Mouse (Mus musculus) embryonic facial prominence, embryonic 11.5 days (tissue): ENCODE results near the gene Spock1. TPM values are rescaled to one million over a fixed set of nuclear protein-coding genes. Genes with fewer than 3 reads are reported as not detected.

Source experiments
- ATAC-seq: fragments of 200-750 bp; cut with Nextera tagmentation; replicated peaks from 2 replicates; pipeline ENCODE4 v1.8.0; 2017; ENCODE audit warnings: low read depth; ENCODE audit not compliant: insufficient number of reproducible peaks, low FRiP score, low TSS enrichment
- DNase-seq: peaks from one replicate; pipeline ENCODE4 v3.0.0-alpha.2; 2015; ENCODE audit warnings: low spot score
- H3K27ac ChIP-seq: fragments of 300-500 bp; sonication (generic); replicated peaks from 2 replicates; pipeline ENCODE4 v1.5.1; 2014; ENCODE audit warnings: mild to moderate bottlenecking, low read depth, low read length, control low read depth
- H3K27me3 ChIP-seq: fragments of 300-500 bp; sonication (generic); 2 replicates; pipeline ENCODE4 v1.6.1; 2014; ENCODE audit warnings: mild to moderate bottlenecking, low read length, moderate library complexity, mixed read lengths; ENCODE audit not compliant: control insufficient read depth, insufficient read depth
- H3K36me3 ChIP-seq: fragments of 300-500 bp; sonication (generic); replicated peaks from 2 replicates; pipeline ENCODE4 v1.6.1; 2014; ENCODE audit warnings: low read depth, mild to moderate bottlenecking, low read length, moderate library complexity, mixed read lengths; ENCODE audit not compliant: control insufficient read depth, insufficient read depth
- H3K4me1 ChIP-seq: fragments of 300-500 bp; sonication (generic); 2 replicates; pipeline ENCODE4 v1.6.1; 2014; ENCODE audit warnings: low read length, mixed read lengths; ENCODE audit not compliant: control insufficient read depth, insufficient read depth
- H3K4me2 ChIP-seq: fragments of 300-500 bp; sonication (generic); 2 replicates; pipeline ENCODE4 v1.6.1; 2014; ENCODE audit warnings: low read depth, mild to moderate bottlenecking, control low read depth, low read length, moderate library complexity
- H3K4me3 ChIP-seq: fragments of 300-500 bp; sonication (generic); 2 replicates; pipeline ENCODE4 v1.5.1; 2014; ENCODE audit warnings: low read depth, low read length, control low read depth
- H3K9ac ChIP-seq: fragments of 300-500 bp; sonication (generic); replicated peaks from 2 replicates; pipeline ENCODE4 v1.6.1; 2014; ENCODE audit warnings: mild to moderate bottlenecking, control low read depth, low read length
- H3K9me3 ChIP-seq: fragments of 300-500 bp; sonication (generic); replicated peaks from 2 replicates; pipeline ENCODE4 v1.6.1; 2016; ENCODE audit warnings: mild to moderate bottlenecking, low read length, inconsistent platforms, mixed read lengths; ENCODE audit not compliant: control insufficient read depth
- WGBS: fragments of 180-500 bp; shearing (Covaris S2); extraction: QIAGEN DNeasy Blood & Tissue Kit; methylation state at CpG from one replicate; pipeline ENCODE4 v1.1.7; 2014; 5-methylcytosine and 5-hydroxymethylcytosine counted together
- polyA plus RNA-seq: library from polyadenylated mRNA; unstranded; fragments of >200 nt; fragmentation: Nextera tagmentation; extraction: Ambion mirVana; gene quantifications from 2 replicates; pipeline ENCODE4 v1.2.1, GENCODE M21; 2014

Spock1 gene
- polyA plus RNA-seq, 1 experiment from 2014 or later, result 7.6 TPM

GRCm38 (mm10) chr13:57418781-57419180 lies 489.4 kb downstream of the Spock1 start:
- ATAC-seq (no peak), DNase-seq (no peak)
- Histone ChIP-seq H3K4me1 (no peaks in the 10 kb centered on the region), H3K4me2 (no peak overlapping the region), H3K9me3 (no peaks in the 10 kb centered on the region), H3K36me3 (no peaks in the 10 kb centered on the region), H3K27ac (no peak overlapping the region), H3K4me3 (no peak overlapping the region), H3K27me3 (no peaks in the 10 kb centered on the region), H3K9ac (no peak overlapping the region)
- WGBS, result 83% methylated on average over 5 of the region's 5 CpGs

GRCm38 (mm10) chr13:57414716-57415115 lies 493.4 kb downstream of the Spock1 start:
- no peak for ATAC-seq
- 96% methylated on average over 1 of the region's 1 CpGs for WGBS

GRCm38 (mm10) chr13:57407666-57408065 lies 500.5 kb downstream of the Spock1 start:
- H3K36me3 ChIP-seq, result no peaks in the 10 kb centered on the region
- H3K27ac ChIP-seq, result no peak overlapping the region
- H3K9me3 ChIP-seq, result no peaks in the 10 kb centered on the region
- ATAC-seq, result no peak
- no peak overlapping the region for H3K4me2 ChIP-seq
- 89% methylated on average over 4 of the region's 4 CpGs for WGBS
- no peak for DNase-seq
- H3K4me3 ChIP-seq, result no peak overlapping the region
- H3K4me1 ChIP-seq, result no peaks in the 10 kb centered on the region
- no peak overlapping the region for H3K9ac ChIP-seq
- no peaks in the 10 kb centered on the region for H3K27me3 ChIP-seq

More at GRCm38 (mm10) chr13:57414716-57415115, 493.4 kb downstream of the Spock1 start:
- Histone ChIP-seq H3K27ac (no peak overlapping the region), H3K4me3 (no peak overlapping the region), H3K9me3 (no peaks in the 10 kb centered on the region), H3K27me3 (no peaks in the 10 kb centered on the region), H3K9ac (no peak overlapping the region), H3K4me1 (no peaks in the 10 kb centered on the region), H3K4me2 (no peak overlapping the region), H3K36me3 (no peaks in the 10 kb centered on the region)
- no peak for DNase-seq

- no peaks in the 10 kb centered on the region for H3K4me1 ChIP-seq
- no peaks in the 10 kb centered on the region for H3K36me3 ChIP-seq
- WGBS, result 86% methylated on average over 7 of the region's 7 CpGs
- DNase-seq (no peak), ATAC-seq (no peak)
- H3K27ac ChIP-seq, result no peak overlapping the region
- no peaks in the 10 kb centered on the region for H3K27me3 ChIP-seq
- no peak overlapping the region for H3K4me3 ChIP-seq
- H3K4me2 ChIP-seq, result no peak overlapping the region
- no peaks in the 10 kb centered on the region for H3K9me3 ChIP-seq
- H3K9ac ChIP-seq, result no peak overlapping the region
Observed at GRCm38 (mm10) chr13:57402386-57402785, 505.7 kb downstream of the Spock1 start.

- no peak overlapping the region for H3K9ac ChIP-seq
- H3K36me3 ChIP-seq, result no peaks in the 10 kb centered on the region
- no peak overlapping the region for H3K27ac ChIP-seq
- H3K4me3 ChIP-seq, result no peak overlapping the region
- no peak overlapping the region for H3K4me2 ChIP-seq
- 88% methylated on average over 14 of the region's 14 CpGs for WGBS
- H3K9me3 ChIP-seq, result no peaks in the 10 kb centered on the region
- no peak for ATAC-seq
- H3K4me1 ChIP-seq, result no peaks in the 10 kb centered on the region
- H3K27me3 ChIP-seq, result no peaks in the 10 kb centered on the region
- DNase-seq, result no peak
Observed at GRCm38 (mm10) chr13:57372141-57372700, 535.9 kb downstream of the Spock1 start.

Other genes with a start within 250 kb of the Spock1 start
- gene Klhl3, start 205.3 kb upstream of the Spock1 start, polyA plus RNA-seq, result 1.8 and 2.1 TPM in 2 replicates
- gene Hnrnpa0, start 220.2 kb upstream of the Spock1 start, polyA plus RNA-seq, result 49.7 and 61.2 TPM in 2 replicates
- 41.8 and 44.2 TPM in 2 replicates for gene Idnk, start 249.3 kb upstream of the Spock1 start, polyA plus RNA-seq